Comparison of ENCODE assay signal across 15 mouse cellular contexts in the genomic region with DNA sequence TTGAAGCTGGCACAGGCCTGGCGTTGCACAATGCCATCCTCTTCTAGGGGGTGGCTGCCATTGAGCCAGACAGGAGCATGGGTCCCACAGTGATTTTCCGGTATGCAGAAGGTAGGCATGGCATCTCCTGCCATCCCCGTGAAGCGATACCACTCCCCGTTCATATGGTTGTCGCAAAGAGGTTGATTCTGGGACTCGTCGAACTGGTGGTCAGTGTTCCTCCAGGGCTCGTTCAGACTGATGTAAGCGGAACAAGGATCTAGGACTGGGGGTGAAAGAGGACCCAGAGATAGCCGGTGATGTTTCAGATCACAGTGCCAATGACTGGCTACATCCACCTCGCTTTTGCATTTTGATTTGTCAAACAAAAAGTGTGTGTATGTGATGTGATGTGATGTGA. TPM values are rescaled to one million over a fixed set of nuclear protein-coding genes. Genes with fewer than 3 reads are reported as not detected.
"Had no signal": no experiment of that assay in that cellular context is flagged by ENCODE, and none has a peak within 500 bp of the region (broad histone marks: within the 10 kb centered on the region; RNA-seq: fewer than 3 reads in every experiment).

No protein-coding gene starts in this region.

- DNase-seq: liver, embryonic 13.5 days had no signal

- H3K4me3 ChIP-seq: heart, adult 2 months; heart, embryonic 12.5 days; hindbrain, embryonic 10.5 days; hindbrain, embryonic 12.5 days; intestine, embryonic 15.5 days; layer of hippocampus, adult 2 months; left cerebral cortex, adult 2 months; limb, embryonic 10.5 days; limb, embryonic 12.5 days; liver, embryonic 13.5 days had no signal

- H3K36me3 ChIP-seq: heart, embryonic 12.5 days; hindbrain, embryonic 10.5 days; hindbrain, embryonic 12.5 days; intestine, embryonic 15.5 days; limb, embryonic 10.5 days; limb, embryonic 12.5 days; liver, embryonic 13.5 days had no signal

- H3K4me2 ChIP-seq: heart, embryonic 12.5 days; hindbrain, embryonic 12.5 days; hindbrain, embryonic 14.5 days; intestine, embryonic 15.5 days; limb, embryonic 12.5 days; liver, embryonic 13.5 days had no signal

- H3K9ac ChIP-seq: heart, embryonic 12.5 days; hindbrain, embryonic 12.5 days; hindbrain, embryonic 14.5 days; intestine, embryonic 15.5 days; limb, embryonic 12.5 days had no signal

- H3K27me3 ChIP-seq: heart, embryonic 12.5 days; hindbrain, embryonic 12.5 days; intestine, embryonic 15.5 days; limb, embryonic 12.5 days; liver, embryonic 13.5 days had no signal

- ATAC-seq: hindbrain, embryonic 16.5 days; inflammation-experienced regulatory T-cells, adult 6 months; intestine, embryonic 15.5 days; intestine, postnatal 0 days had no signal

- H3K27ac ChIP-seq: heart, adult 2 months; hindbrain, embryonic 10.5 days; hindbrain, embryonic 12.5 days; hindbrain, embryonic 14.5 days; intestine, embryonic 15.5 days; layer of hippocampus, adult 2 months; left cerebral cortex, adult 2 months; limb, embryonic 10.5 days; liver, embryonic 13.5 days had no signal

- H3K9me3 ChIP-seq: heart, embryonic 12.5 days; hindbrain, embryonic 10.5 days; hindbrain, embryonic 12.5 days; intestine, embryonic 15.5 days; limb, embryonic 10.5 days; limb, embryonic 12.5 days; liver, embryonic 13.5 days had no signal

RNA-seq across cellular contexts. Expression of a gene that starts 2.9 kb away (rescaled TPM):
- polyA plus RNA-seq: inflammation-experienced regulatory T-cells, adult 6 months had no signal

RNA-seq across cellular contexts. Expression of a gene that starts 35.2 kb away (rescaled TPM):
- polyA plus RNA-seq: hindbrain, embryonic 10.5 days; hindbrain, embryonic 12.5 days; hindbrain, embryonic 14.5 days; hindbrain, embryonic 16.5 days; inflammation-experienced regulatory T-cells, adult 6 months; limb, embryonic 10.5 days; limb, embryonic 12.5 days; limb, embryonic 14.5 days had no signal

RNA-seq across cellular contexts. Expression of a gene that starts 43.2 kb away (rescaled TPM):
- polyA plus RNA-seq: hindbrain, embryonic 12.5 days; limb, embryonic 12.5 days had no signal
